Mouse (Mus musculus): Measurements from ENCODE around the gene Rpl41. TPM values are rescaled to one million over a fixed set of nuclear protein-coding genes. Genes with fewer than 3 reads are reported as not detected.

Rpl41 gene
- total RNA-seq, 2 experiments from 2014 or later = 1,645 to 1,937 TPM

GRCm38 (mm10) chr10:128504641-128505370 is 44.3 kb downstream of the Rpl41 start:
- DNase-seq = no peak
- intact Hi-C loops (cut with DNase I) = no loop called here

GRCm38 (mm10) chr10:128504012-128504411 is 45.1 kb downstream of the Rpl41 start:
- intact Hi-C loops (cut with DNase I) = no loop called here
- DNase-seq = no peak

- intact Hi-C loops (cut with DNase I) = no loop called here
- no peak for DNase-seq
Observed at GRCm38 (mm10) chr10:128503532-128503931, 45.6 kb downstream of the Rpl41 start.

- peak in 1 of 2 experiments; percentile 30 for DNase-seq
- intact Hi-C loops (cut with DNase I) = no loop called here
Observed at GRCm38 (mm10) chr10:128502341-128502740, 46.8 kb downstream of the Rpl41 start.

GRCm38 (mm10) chr10:128499116-128499671 is 49.9 kb downstream of the Rpl41 start:
- intact Hi-C loops (cut with DNase I) = loop anchor here (5.0 kb wide), 1 partner anchor 33 kb away; no protein-coding TSS in a partner anchor
- DNase-seq = peak; percentile 69 to 76

- DNase-seq = peak; percentile 94 to 95
- intact Hi-C loops (cut with DNase I) = loop anchor here (5.0 kb wide), 1 partner anchor 34 kb away; no protein-coding TSS in a partner anchor
Observed at GRCm38 (mm10) chr10:128498590-128498989, 50.5 kb downstream of the Rpl41 start, which contains the start of gene Myl6b. TSS of gene Myl6b (minus strand) at chr10:128498685.

Small RNAs within 50 kb of the gene (microRNA-seq; reads per million reads assigned to microRNA genes)
- gene Gm47275 = 0 reads per million in 2 experiments
- 0 reads per million in 2 experiments for gene Mir6916
- gene Mir6917 = 0 reads per million in 2 experiments

Other genes with a start within 250 kb of the Rpl41 start
- gene Pan2, start 246.0 kb downstream of the Rpl41 start, total RNA-seq (2021) = 10 to 100 TPM; 13.2 to 13.7 TPM
- 10 to 100 TPM; 58.1 to 66.7 TPM for gene Cnpy2, start 226.8 kb downstream of the Rpl41 start, total RNA-seq (2021)
- 1,000 to 10,000 TPM; 1,195 to 1,221 TPM for gene Cs, start 211.6 kb downstream of the Rpl41 start, total RNA-seq (2021)
- gene Coq10a, start 180.3 kb downstream of the Rpl41 start, total RNA-seq (2021) = 100 to 1,000 TPM; 208 to 209 TPM
- gene Ankrd52, start 172.2 kb downstream of the Rpl41 start, total RNA-seq (2021) = 10 to 100 TPM; 46.5 to 47.5 TPM
- not detected for gene Slc39a5, start 148.1 kb downstream of the Rpl41 start, total RNA-seq (2021)
- gene Nabp2, start 137.8 kb downstream of the Rpl41 start, total RNA-seq (2021) = 10 to 100 TPM; 43.6 to 45.6 TPM
- 10 to 100 TPM; 19.7 to 19.8 TPM for gene Rnf41, start 137.6 kb downstream of the Rpl41 start, total RNA-seq (2021)
- 10 to 100 TPM; 76.6 to 80.5 TPM for gene Smarcc2, start 90.1 kb downstream of the Rpl41 start, total RNA-seq (2021)
- 100 to 1,000 TPM; 357 to 392 TPM for gene Myl6, start 55.2 kb downstream of the Rpl41 start, total RNA-seq (2021)
- 1 to 10 TPM; 3.3 to 4.3 TPM for gene Myl6b, start 50.6 kb downstream of the Rpl41 start, total RNA-seq (2021)
- 10 to 100 TPM; 22.3 to 23.6 TPM for gene Esyt1, start 23.4 kb downstream of the Rpl41 start, total RNA-seq (2021)
- 1 to 10 TPM; 7.0 to 8.4 TPM for gene Zc3h10, start 1.5 kb downstream of the Rpl41 start, total RNA-seq (2021)
- 10 to 100 TPM; 48.4 to 51.6 TPM for gene Pa2g4, start 16.7 kb upstream of the Rpl41 start, total RNA-seq (2021)
- gene Erbb3, start 40.3 kb upstream of the Rpl41 start, total RNA-seq (2021) = 1 to 10 TPM; 6.8 to 7.8 TPM
- gene Rps26, start 77.4 kb upstream of the Rpl41 start, total RNA-seq (2021) = 100 to 1,000 TPM; 264 to 297 TPM
- 1 to 10 TPM; 1.3 to 1.5 TPM for gene Ikzf4, start 96.7 kb upstream of the Rpl41 start, total RNA-seq (2021)
- gene Suox, start 124.8 kb upstream of the Rpl41 start, total RNA-seq (2021) = 10 to 100 TPM; 17.3 to 17.4 TPM
- 10 to 100 TPM; 66.5 to 71.8 TPM for gene Rab5b, start 147.0 kb upstream of the Rpl41 start, total RNA-seq (2021)
- under 1 TPM; 0.66 to 0.93 TPM for gene Pmel, start 154.9 kb upstream of the Rpl41 start, total RNA-seq (2021)
- gene Cdk2, start 155.7 kb upstream of the Rpl41 start, total RNA-seq (2021) = 10 to 100 TPM; 18.9 to 19.9 TPM
- 10 to 100 TPM; 12.4 to 15.7 TPM for gene Dgka, start 195.6 kb upstream of the Rpl41 start, total RNA-seq (2021)
- gene Pym1, start 198.6 kb upstream of the Rpl41 start, total RNA-seq (2021) = 1 to 10 TPM; 8.5 to 9.0 TPM
- gene Mmp19, start 241.6 kb upstream of the Rpl41 start, total RNA-seq (2021) = 1 to 10 TPM; 4.5 to 5.8 TPM

All from heart, postnatal 14 days (tissue).